In genomic region chr8:30127766-30128165, GRCm38 (mm10) we compare ENCODE assay signal across 23 mouse cellular contexts.
DNase-seq lines count a peak whose midpoint lies in the region; ATAC-seq lines count a peak whose summit lies in the region.
"Had no signal": no experiment of that assay in that cellular context is flagged by ENCODE, and none has a peak within 500 bp of the region (broad histone marks: within the 10 kb centered on the region; RNA-seq: fewer than 3 reads in every experiment).

No protein-coding gene starts in this region.

- H3K4me1 ChIP-seq in embryonic facial prominence, embryonic 11.5 days (ENCODE audit: control insufficient read depth, insufficient read depth, low read length): no peaks in the 10 kb centered on the region
- H3K4me1 ChIP-seq in embryonic facial prominence, embryonic 10.5 days: no peaks in the 10 kb centered on the region
- H3K4me1 ChIP-seq in embryonic facial prominence, embryonic 14.5 days (ENCODE audit: control insufficient read depth, insufficient read depth, low read length): no peaks in the 10 kb centered on the region
- H3K4me1 ChIP-seq: embryonic facial prominence, embryonic 13.5 days; forebrain, embryonic 10.5 days; forebrain, embryonic 12.5 days had no signal

- H3K9ac ChIP-seq in embryonic facial prominence, embryonic 11.5 days (replicated peaks; ENCODE audit: low read length): no peak overlapping the region
- H3K9ac ChIP-seq in embryonic facial prominence, embryonic 14.5 days (ENCODE audit: low read depth, low read length): no peak overlapping the region
- H3K9ac ChIP-seq: embryonic facial prominence, embryonic 13.5 days; forebrain, embryonic 12.5 days had no signal

- H3K36me3 ChIP-seq in embryonic facial prominence, embryonic 11.5 days (replicated peaks; ENCODE audit: control insufficient read depth, insufficient read depth, low read depth, low read length): no peaks in the 10 kb centered on the region
- H3K36me3 ChIP-seq in embryonic facial prominence, embryonic 10.5 days (replicated peaks): no peaks in the 10 kb centered on the region
- no peaks in the 10 kb centered on the region for H3K36me3 ChIP-seq in embryonic facial prominence, embryonic 14.5 days (ENCODE audit: control insufficient read depth, insufficient read depth, low read length)
- H3K36me3 ChIP-seq: embryonic facial prominence, embryonic 13.5 days; forebrain, embryonic 10.5 days; forebrain, embryonic 12.5 days had no signal

- no peak overlapping the region for H3K4me2 ChIP-seq in embryonic facial prominence, embryonic 11.5 days (ENCODE audit: low read depth, low read length)
- no peak overlapping the region for H3K4me2 ChIP-seq in embryonic facial prominence, embryonic 14.5 days (ENCODE audit: low read depth, low read length)
- H3K4me2 ChIP-seq: embryonic facial prominence, embryonic 13.5 days; forebrain, embryonic 12.5 days had no signal

- whole genome bisulfite sequencing in embryonic facial prominence, embryonic 11.5 days: 45% methylated on average over 3 of the region's 3 CpGs
- WGBS in embryonic facial prominence, embryonic 10.5 days: 52% methylated on average over 3 of the region's 3 CpGs
- WGBS in embryonic facial prominence, embryonic 14.5 days: 43% methylated on average over 3 of the region's 3 CpGs

- ATAC-seq in embryonic facial prominence, embryonic 11.5 days (replicated peaks; ENCODE audit: insufficient number of reproducible peaks, low FRiP score, low TSS enrichment, low read depth): no peak
- ATAC-seq in embryonic facial prominence, embryonic 14.5 days (ENCODE audit: low read depth): no peak
- ATAC-seq: activated CD4-positive, CD25-positive, alpha-beta regulatory T cell, adult 4 months; forebrain, embryonic 14.5 days; forebrain, embryonic 16.5 days; Patski had no signal

- peak; percentile 20 for DNase-seq in embryonic facial prominence, embryonic 11.5 days (ENCODE audit: low spot score)
- no peak for DNase-seq in embryonic facial prominence, embryonic 10.5 days (ENCODE audit: low spot score)
- peak; percentile 4 for DNase-seq in 416B (ENCODE audit: low read depth)
- peak; percentile 53 for DNase-seq in embryonic facial prominence, embryonic 14.5 days (ENCODE audit: low spot score)
- no peak for DNase-seq in layer of hippocampus, adult 18-20 months (ENCODE audit: low spot score in 2 of 2)
- DNase-seq in right cerebral cortex, postnatal 4 days: no peak
- DNase-seq: adrenal gland, adult 8-10 months; adrenal gland, postnatal 14 days; adrenal gland, postnatal 36 days; cerebellum, adult 11-12 months; cerebellum, adult 2 months; cerebellum, adult 9-10 months; cerebellum, postnatal 14 days; cerebellum, postnatal 36 days; embryo, embryonic 11 days had no signal

- no peak overlapping the region for H3K27ac ChIP-seq in embryonic facial prominence, embryonic 11.5 days (replicated peaks; ENCODE audit: low read depth, low read length)
- no peak overlapping the region for H3K27ac ChIP-seq in embryonic facial prominence, embryonic 10.5 days (replicated peaks)
- no peak overlapping the region for H3K27ac ChIP-seq in embryonic facial prominence, embryonic 14.5 days (replicated peaks; ENCODE audit: low read depth, low read length)
- H3K27ac ChIP-seq: embryonic facial prominence, embryonic 13.5 days; forebrain, embryonic 10.5 days; forebrain, embryonic 12.5 days had no signal

- no peaks in the 10 kb centered on the region for H3K9me3 ChIP-seq in embryonic facial prominence, embryonic 11.5 days (replicated peaks; ENCODE audit: control insufficient read depth, low read length)
- H3K9me3 ChIP-seq in embryonic facial prominence, embryonic 10.5 days: no peaks in the 10 kb centered on the region
- H3K9me3 ChIP-seq in embryonic facial prominence, embryonic 14.5 days (ENCODE audit: control insufficient read depth, low read length): no peaks in the 10 kb centered on the region
- H3K9me3 ChIP-seq: embryonic facial prominence, embryonic 13.5 days; forebrain, embryonic 10.5 days; forebrain, embryonic 12.5 days had no signal

- H3K27me3 ChIP-seq in embryonic facial prominence, embryonic 11.5 days (ENCODE audit: control insufficient read depth, insufficient read depth, low read length): no peaks in the 10 kb centered on the region
- H3K27me3 ChIP-seq in embryonic facial prominence, embryonic 10.5 days (replicated peaks; ENCODE audit: low read depth, poor library complexity, severe bottlenecking): no peaks in the 10 kb centered on the region
- no peaks in the 10 kb centered on the region for H3K27me3 ChIP-seq in embryonic facial prominence, embryonic 14.5 days (replicated peaks; ENCODE audit: control insufficient read depth, insufficient read depth, low read length)
- H3K27me3 ChIP-seq: embryonic facial prominence, embryonic 13.5 days; forebrain, embryonic 12.5 days; Patski had no signal

- no peak overlapping the region for H3K4me3 ChIP-seq in embryonic facial prominence, embryonic 11.5 days (ENCODE audit: low read depth, low read length)
- no peak overlapping the region for H3K4me3 ChIP-seq in embryonic facial prominence, embryonic 10.5 days
- H3K4me3 ChIP-seq in embryonic facial prominence, embryonic 14.5 days (ENCODE audit: low read depth, low read length): no peak overlapping the region
- H3K4me3 ChIP-seq: embryonic facial prominence, embryonic 13.5 days; erythroblast, embryonic 14.5 days; forebrain, embryonic 10.5 days; forebrain, embryonic 12.5 days had no signal

Comparison
In these comparisons a context has a peak if more than half of its experiments do, and no peak if none do; other contexts are left out.
1. DNase-seq: peak in embryonic facial prominence, embryonic 11.5 days (single experiment), 416B (single experiment) and embryonic facial prominence, embryonic 14.5 days (single experiment); none in embryonic facial prominence, embryonic 10.5 days (single experiment), layer of hippocampus, adult 18-20 months (0 of 2) and right cerebral cortex, postnatal 4 days (single experiment).